Mouse (Mus musculus) liver, embryonic 15.5 days (tissue): Measurements from ENCODE around the gene Cldn34b1. TPM values are rescaled to one million over a fixed set of nuclear protein-coding genes. Genes with fewer than 3 reads are reported as not detected.
"Not testable (repeated sequence)": the region's sequence is repeated elsewhere in the genome, so short reads cannot be mapped to it uniquely, and the experiment has no call there.

Experiments used
- ATAC-seq: fragments of 200-750 bp; cut with Nextera tagmentation; 2 replicates; pipeline ENCODE4 v1.8.0; 2017; ENCODE audit warnings: moderate number of reproducible peaks, mild to moderate bottlenecking, moderate library complexity; ENCODE audit not compliant: insufficient read depth
- H3K27ac ChIP-seq: fragments of 300-500 bp; sonication (generic); replicated peaks from 2 replicates; pipeline ENCODE4 v1.5.1; 2015; ENCODE audit warnings: mild to moderate bottlenecking, inconsistent platforms
- H3K27me3 ChIP-seq: fragments of 300-500 bp; sonication (generic); 2 replicates; pipeline ENCODE4 v1.6.1; 2015; ENCODE audit warnings: mild to moderate bottlenecking, inconsistent platforms
- H3K36me3 ChIP-seq: fragments of 300-500 bp; sonication (generic); replicated peaks from 2 replicates; pipeline ENCODE4 v1.6.1; 2015; ENCODE audit warnings: moderate library complexity, mild to moderate bottlenecking, inconsistent platforms
- H3K4me1 ChIP-seq: fragments of 300-500 bp; sonication (generic); replicated peaks from 2 replicates; pipeline ENCODE4 v1.6.1; 2015; ENCODE audit warnings: inconsistent platforms
- H3K4me2 ChIP-seq: fragments of 300-500 bp; sonication (generic); 2 replicates; pipeline ENCODE4 v1.6.1; 2015; ENCODE audit warnings: moderate library complexity, mild to moderate bottlenecking, inconsistent platforms
- H3K4me3 ChIP-seq: fragments of 300-500 bp; sonication (generic); replicated peaks from 2 replicates; pipeline ENCODE4 v1.5.1; 2015; ENCODE audit warnings: mild to moderate bottlenecking, inconsistent platforms
- H3K9ac ChIP-seq: fragments of 300-500 bp; sonication (generic); 2 replicates; pipeline ENCODE4 v1.6.1; 2015; ENCODE audit warnings: moderate library complexity, mild to moderate bottlenecking, inconsistent platforms
- H3K9me3 ChIP-seq: fragments of 300-500 bp; sonication (generic); replicated peaks from 2 replicates; pipeline ENCODE4 v1.6.1; 2016; ENCODE audit warnings: inconsistent platforms
- WGBS: fragments of 180-500 bp; shearing (Covaris S2); methylation state at CpG from one replicate; pipeline ENCODE4 v1.1.7; 2015; ENCODE audit warnings: mixed read lengths; ENCODE audit not compliant: insufficient replicate concordance; 5-methylcytosine and 5-hydroxymethylcytosine counted together
- polyA plus RNA-seq: library from polyadenylated mRNA; unstranded; fragments of >200 nt; fragmentation: Nextera tagmentation; extraction: Ambion mirVana; gene quantifications from 2 replicates; pipeline ENCODE4 v1.2.1, GENCODE M21; 2015

Gene Cldn34b1
- not detected in 2 replicates for polyA plus RNA-seq

GRCm38 (mm10) chrX:154890167-154890566 is at the start of gene Cldn34b1:
Gene Cldn34b1, minus strand, starts transcription at chrX:154890267.
- not testable (repeated sequence) for H3K4me1 ChIP-seq, H3K9ac ChIP-seq, H3K4me3 ChIP-seq, H3K36me3 ChIP-seq, H3K4me2 ChIP-seq, H3K9me3 ChIP-seq, H3K27me3 ChIP-seq, ATAC-seq, H3K27ac ChIP-seq
- WGBS, result 64% methylated on average over 3 of the region's 3 CpGs

GRCm38 (mm10) chrX:154935887-154936286 is 45.8 kb upstream of the Cldn34b1 start, which contains the start of gene Magea6:
Gene Magea6, minus strand, starts transcription at chrX:154935987.
- H3K9me3 ChIP-seq, H3K4me3 ChIP-seq, ATAC-seq, H3K27ac ChIP-seq, H3K4me2 ChIP-seq, H3K9ac ChIP-seq, H3K27me3 ChIP-seq, H3K4me1 ChIP-seq, H3K36me3 ChIP-seq: not testable (repeated sequence)
- WGBS, result 20% methylated on average over 1 of the region's 1 CpGs

Other genes starting within 250 kb of the Cldn34b1 start
- not detected in 2 replicates for gene Magea6, start 45.7 kb upstream of the Cldn34b1 start, polyA plus RNA-seq
- not detected in 2 replicates for gene Magea3, start 59.2 kb upstream of the Cldn34b1 start, polyA plus RNA-seq
- gene Magea8, start 105.6 kb upstream of the Cldn34b1 start, polyA plus RNA-seq, result not detected in 2 replicates
- gene Magea5, start 172.9 kb upstream of the Cldn34b1 start, polyA plus RNA-seq, result not detected in 2 replicates
- gene Magea1, start 199.5 kb upstream of the Cldn34b1 start, polyA plus RNA-seq, result not detected in 2 replicates
- gene Magea2, start 203.4 kb upstream of the Cldn34b1 start, polyA plus RNA-seq, result not detected in 2 replicates
- gene Cldn34b2, start 238.1 kb upstream of the Cldn34b1 start, polyA plus RNA-seq, result not detected in 2 replicates